Mouse (Mus musculus) kidney, embryonic 15.5 days (tissue): ENCODE measurements around the gene Camkmt. TPM values are rescaled to one million over a fixed set of nuclear protein-coding genes. Genes with fewer than 3 reads are reported as not detected.

Experiments used
- ATAC-seq: fragments of 200-750 bp; cut with Nextera tagmentation; replicated peaks from 2 replicates; pipeline ENCODE4 v1.8.0; 2017; ENCODE audit warnings: moderate TSS enrichment; ENCODE audit not compliant: low FRiP score
- H3K27ac ChIP-seq: fragments of 300-500 bp; sonication (generic); 2 replicates; pipeline ENCODE4 v1.5.1; 2015; ENCODE audit warnings: mild to moderate bottlenecking, inconsistent platforms
- H3K27me3 ChIP-seq: fragments of 300-500 bp; sonication (generic); 2 replicates; pipeline ENCODE4 v1.6.1; 2015; ENCODE audit warnings: inconsistent platforms
- H3K36me3 ChIP-seq: fragments of 300-500 bp; sonication (generic); 2 replicates; pipeline ENCODE4 v1.6.1; 2015; ENCODE audit warnings: inconsistent platforms
- H3K4me1 ChIP-seq: fragments of 300-500 bp; sonication (generic); 2 replicates; pipeline ENCODE4 v1.6.1; 2015; ENCODE audit warnings: inconsistent platforms
- H3K4me2 ChIP-seq: fragments of 300-500 bp; sonication (generic); 2 replicates; pipeline ENCODE4 v1.6.1; 2015; ENCODE audit warnings: moderate library complexity, mild to moderate bottlenecking, inconsistent platforms
- H3K4me3 ChIP-seq: fragments of 300-500 bp; sonication (generic); replicated peaks from 2 replicates; pipeline ENCODE4 v1.5.1; 2015; ENCODE audit warnings: mild to moderate bottlenecking, inconsistent platforms
- H3K9ac ChIP-seq: fragments of 300-500 bp; sonication (generic); 2 replicates; pipeline ENCODE4 v1.6.1; 2015; ENCODE audit warnings: mild to moderate bottlenecking, inconsistent platforms
- H3K9me3 ChIP-seq: fragments of 300-500 bp; sonication (generic); replicated peaks from 2 replicates; pipeline ENCODE4 v1.6.1; 2016; ENCODE audit warnings: inconsistent platforms
- WGBS: fragments of 180-500 bp; shearing (Covaris S2); methylation state at CpG from one replicate; pipeline ENCODE4 v1.1.7; 2015; ENCODE audit warnings: mixed read lengths; 5-methylcytosine and 5-hydroxymethylcytosine counted together
- polyA plus RNA-seq: library from polyadenylated mRNA; unstranded; fragments of >200 nt; fragmentation: Nextera tagmentation; extraction: Ambion mirVana; gene quantifications from 2 replicates; pipeline ENCODE4 v1.2.1, GENCODE M21; 2015

The Camkmt gene
- polyA plus RNA-seq, 1 experiment from 2014 or later, result 13.8 TPM

GRCm38 (mm10) chr17:85148348-85148747 is 58.0 kb downstream of the Camkmt start:
- Histone ChIP-seq H3K27ac (no peak overlapping the region), H3K9me3 (no peaks in the 10 kb centered on the region), H3K9ac (no peak overlapping the region), H3K4me1 (peaks cover 10% of the 10 kb centered on the region), H3K4me2 (no peak overlapping the region), H3K27me3 (no peaks in the 10 kb centered on the region), H3K36me3 (no peaks in the 10 kb centered on the region), H3K4me3 (no peak overlapping the region)
- WGBS, result 89% methylated on average over 1 of the region's 1 CpGs
- ATAC-seq, result no peak

- Histone ChIP-seq H3K4me3 (no peak overlapping the region), H3K27ac (no peak overlapping the region), H3K36me3 (no peaks in the 10 kb centered on the region), H3K9me3 (no peaks in the 10 kb centered on the region), H3K4me1 (peaks cover 10% of the 10 kb centered on the region), H3K4me2 (no peak overlapping the region), H3K9ac (no peak overlapping the region), H3K27me3 (no peaks in the 10 kb centered on the region)
- ATAC-seq, result no peak
- WGBS, result 26% methylated on average over 3 of the region's 3 CpGs
Observed at GRCm38 (mm10) chr17:85149211-85149738, 58.9 kb downstream of the Camkmt start.

GRCm38 (mm10) chr17:85151264-85151663 is 60.9 kb downstream of the Camkmt start:
- no peak for ATAC-seq
- Histone ChIP-seq H3K4me2 (no peak overlapping the region), H3K36me3 (no peaks in the 10 kb centered on the region), H3K4me3 (no peak overlapping the region), H3K27ac (no peak overlapping the region), H3K27me3 (no peaks in the 10 kb centered on the region), H3K9ac (no peak overlapping the region), H3K9me3 (no peaks in the 10 kb centered on the region), H3K4me1 (peaks cover 14% of the 10 kb centered on the region)
- 47% methylated on average over 8 of the region's 8 CpGs for WGBS

- Histone ChIP-seq H3K27ac (no peak overlapping the region), H3K9ac (no peak overlapping the region), H3K27me3 (no peaks in the 10 kb centered on the region), H3K4me2 (no peak overlapping the region), H3K4me1 (peaks cover 3% of the 10 kb centered on the region; the same call in 1 of the 2 replicates), H3K4me3 (no peak overlapping the region), H3K9me3 (no peaks in the 10 kb centered on the region), H3K36me3 (no peaks in the 10 kb centered on the region)
- ATAC-seq, result no peak
- WGBS, result 78% methylated on average over 4 of the region's 4 CpGs
Observed at GRCm38 (mm10) chr17:85158202-85158601, 67.8 kb downstream of the Camkmt start.

- no peaks in the 10 kb centered on the region for H3K9me3 ChIP-seq
- no peak overlapping the region for H3K27ac ChIP-seq
- H3K4me3 ChIP-seq, result no peak overlapping the region
- no peak overlapping the region for H3K9ac ChIP-seq
- no peak for ATAC-seq
- no peaks in the 10 kb centered on the region for H3K27me3 ChIP-seq
- H3K4me2 ChIP-seq, result no peak overlapping the region
- peaks cover 3% of the 10 kb centered on the region; the same call in 1 of the 2 replicates for H3K4me1 ChIP-seq
- no peaks in the 10 kb centered on the region for H3K36me3 ChIP-seq
- WGBS, result 78% methylated on average over 8 of the region's 8 CpGs
Observed at GRCm38 (mm10) chr17:85159526-85159925, 69.2 kb downstream of the Camkmt start.

- Histone ChIP-seq H3K9ac (no peak overlapping the region), H3K36me3 (no peaks in the 10 kb centered on the region), H3K27ac (no peak overlapping the region), H3K4me2 (no peak overlapping the region), H3K4me3 (no peak overlapping the region), H3K9me3 (no peaks in the 10 kb centered on the region), H3K27me3 (no peaks in the 10 kb centered on the region), H3K4me1 (peaks cover 3% of the 10 kb centered on the region; the same call in 1 of the 2 replicates)
- ATAC-seq, result no peak
- 85% methylated on average over 8 of the region's 8 CpGs for WGBS
Observed at GRCm38 (mm10) chr17:85160786-85161185, 70.4 kb downstream of the Camkmt start.

GRCm38 (mm10) chr17:85162569-85163271 is 72.4 kb downstream of the Camkmt start:
- ATAC-seq, result no peak
- Histone ChIP-seq H3K27me3 (no peaks in the 10 kb centered on the region), H3K4me1 (no peaks in the 10 kb centered on the region), H3K4me2 (no peak overlapping the region), H3K9ac (no peak overlapping the region), H3K9me3 (no peaks in the 10 kb centered on the region), H3K27ac (no peak overlapping the region), H3K36me3 (no peaks in the 10 kb centered on the region), H3K4me3 (no peak overlapping the region)
- WGBS, result 76% methylated on average over 7 of the region's 7 CpGs

- no peak overlapping the region for H3K27ac ChIP-seq
- H3K4me3 ChIP-seq, result no peak overlapping the region
- no peak overlapping the region for H3K4me2 ChIP-seq
- H3K9ac ChIP-seq, result no peak overlapping the region
- ATAC-seq, result no peak
- no peaks in the 10 kb centered on the region for H3K27me3 ChIP-seq
- H3K9me3 ChIP-seq, result no peaks in the 10 kb centered on the region
- no peaks in the 10 kb centered on the region for H3K36me3 ChIP-seq
- no peaks in the 10 kb centered on the region for H3K4me1 ChIP-seq
- WGBS, result 85% methylated on average over 4 of the region's 4 CpGs
Observed at GRCm38 (mm10) chr17:85163272-85163610, 72.9 kb downstream of the Camkmt start.

GRCm38 (mm10) chr17:85168761-85169160 is 78.4 kb downstream of the Camkmt start:
- no peaks in the 10 kb centered on the region for H3K9me3 ChIP-seq
- no peaks in the 10 kb centered on the region for H3K27me3 ChIP-seq
- H3K4me1 ChIP-seq, result no peaks in the 10 kb centered on the region
- no peak for ATAC-seq
- H3K36me3 ChIP-seq, result no peaks in the 10 kb centered on the region
- H3K4me3 ChIP-seq, result no peak overlapping the region
- no peak overlapping the region for H3K9ac ChIP-seq
- 83% methylated on average over 2 of the region's 2 CpGs for WGBS
- H3K4me2 ChIP-seq, result no peak overlapping the region
- no peak overlapping the region for H3K27ac ChIP-seq

- ATAC-seq, result no peak
- no peak overlapping the region for H3K27ac ChIP-seq
- no peaks in the 10 kb centered on the region for H3K9me3 ChIP-seq
- no peak overlapping the region for H3K9ac ChIP-seq
- no peak overlapping the region for H3K4me2 ChIP-seq
- H3K4me1 ChIP-seq, result no peaks in the 10 kb centered on the region
- 79% methylated on average over 10 of the region's 10 CpGs for WGBS
- no peaks in the 10 kb centered on the region for H3K27me3 ChIP-seq
- no peaks in the 10 kb centered on the region for H3K36me3 ChIP-seq
- no peak overlapping the region for H3K4me3 ChIP-seq
Observed at GRCm38 (mm10) chr17:85170541-85171255, 80.3 kb downstream of the Camkmt start.

GRCm38 (mm10) chr17:85171951-85172350 is 81.6 kb downstream of the Camkmt start:
- no peaks in the 10 kb centered on the region for H3K36me3 ChIP-seq
- H3K4me3 ChIP-seq, result no peak overlapping the region
- 42% methylated on average over 4 of the region's 4 CpGs for WGBS
- no peaks in the 10 kb centered on the region for H3K9me3 ChIP-seq
- no peak for ATAC-seq
- no peaks in the 10 kb centered on the region for H3K4me1 ChIP-seq
- no peak overlapping the region for H3K4me2 ChIP-seq
- no peaks in the 10 kb centered on the region for H3K27me3 ChIP-seq
- no peak overlapping the region for H3K9ac ChIP-seq
- no peak overlapping the region for H3K27ac ChIP-seq

GRCm38 (mm10) chr17:85177231-85177630 is 86.9 kb downstream of the Camkmt start:
- H3K4me1 ChIP-seq, result peaks cover 8% of the 10 kb centered on the region; the same call in 1 of the 2 replicates
- no peak for ATAC-seq
- H3K36me3 ChIP-seq, result no peaks in the 10 kb centered on the region
- H3K4me3 ChIP-seq, result no peak overlapping the region
- WGBS, result 21% methylated on average over 13 of the region's 13 CpGs
- H3K9me3 ChIP-seq, result no peaks in the 10 kb centered on the region
- no peak overlapping the region for H3K9ac ChIP-seq
- no peak overlapping the region for H3K4me2 ChIP-seq
- H3K27ac ChIP-seq, result no peak overlapping the region
- H3K27me3 ChIP-seq, result no peaks in the 10 kb centered on the region; the same call in 1 of the 2 replicates
